Mouse (Mus musculus) left cerebral cortex, adult 2 months (tissue): Measurements from ENCODE around the gene Ifi213. TPM values are rescaled to one million over a fixed set of nuclear protein-coding genes. Genes with fewer than 3 reads are reported as not detected.
"Not testable (repeated sequence)": the region's sequence is repeated elsewhere in the genome, so short reads cannot be mapped to it uniquely, and the experiment has no call there.

ENCODE experiments used
- DNase-seq, 2 experiments: peaks; one replicate each; pipeline ENCODE4 v3.0.0; 2021 to 2022; ENCODE audit warnings: low spot score in 2 of 2, mixed read lengths in 1 of 2; ENCODE audit errors: extremely low spot score in 1 of 2
- H3K27ac ChIP-seq: fragments of 200-600 bp; 2 replicates; pipeline ENCODE4 v1.8.1; 2022
- H3K4me3 ChIP-seq: fragments of 200-600 bp; 2 replicates; pipeline ENCODE4 v1.8.1; 2022
- CTCF ChIP-seq: fragments of 200-600 bp; IDR thresholded peaks from 2 replicates; pipeline ENCODE4 v1.8.1; 2022; ENCODE audit warnings: antibody characterized with exemption, mild to moderate bottlenecking, moderate library complexity
- intact Hi-C: fragments of 180-260 bp; cut with DNase I; formaldehyde crosslinking; loops from one replicate; pipeline ENCODE4 v1.15.1; 2025
- long read RNA-seq, 2 experiments: library from polyadenylated mRNA; stranded (forward); transcript quantifications; one replicate each; pipeline ENCODE4 v2.0.0; 2021; ENCODE audit warnings: borderline mapping rate in 2 of 2
- total RNA-seq, 2 experiments: library from RNA; stranded (reverse); gene quantifications; 2 replicates each; pipeline ENCODE4 v1.2.3; 2021

Gene Ifi213
- total RNA-seq: not detected
- long read RNA-seq, experiment 1: 0 reads
- long read RNA-seq, experiment 2: 0 reads

GRCm38 (mm10) chr1:173598838-173599494 is at the start of gene Ifi213:
TSS of gene Ifi213 (minus strand) at chr1:173599274.
- DNase-seq, H3K4me3 ChIP-seq, intact Hi-C loops, H3K27ac ChIP-seq: not testable (repeated sequence)

- no peak for DNase-seq
Measured at GRCm38 (mm10) chr1:173645393-173645792, 46.3 kb upstream of the Ifi213 start.

DNA sequence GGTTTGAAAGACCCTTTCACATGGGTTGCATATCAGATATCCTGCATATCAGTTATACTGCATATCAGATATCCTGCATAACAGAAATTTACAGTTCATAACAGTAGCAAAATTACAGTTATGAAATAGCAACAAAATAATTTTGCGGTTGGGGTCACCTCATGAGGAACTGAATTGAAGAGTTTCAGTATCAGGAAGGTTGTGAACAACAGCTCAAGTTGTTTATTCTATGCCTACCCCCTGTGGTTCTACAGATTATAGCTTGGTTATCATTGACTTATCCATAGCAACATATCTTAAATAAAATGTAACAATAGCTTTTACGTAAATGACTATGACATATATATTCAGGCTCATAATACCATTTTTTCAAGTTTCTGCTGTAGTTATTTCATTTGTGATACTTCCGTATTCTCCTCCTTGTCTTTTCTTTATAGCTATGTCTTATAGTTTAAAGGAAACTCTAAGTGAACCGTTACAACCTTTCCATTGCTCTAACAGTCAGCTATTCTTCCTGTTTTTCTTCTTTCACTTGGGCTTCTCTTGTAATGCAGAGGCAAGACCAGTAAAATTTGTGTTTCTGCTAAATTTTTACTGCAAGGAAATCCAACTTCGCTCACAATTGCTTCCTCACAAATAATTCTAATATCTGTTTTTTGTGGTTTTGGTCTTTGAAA is 35.0 kb upstream of the Ifi213 start:
- Histone ChIP-seq H3K27ac (no peak overlapping the region), H3K4me3 (no peak overlapping the region)
- no peak for DNase-seq
- intact Hi-C loops: no loop called here
- no peak for TF ChIP-seq CTCF

More at GRCm38 (mm10) chr1:173645393-173645792, 46.3 kb upstream of the Ifi213 start:
- no peak overlapping the region for H3K27ac ChIP-seq
- no peak for TF ChIP-seq CTCF
- H3K4me3 ChIP-seq: no peak overlapping the region
- intact Hi-C loops: no loop called here

DNA sequence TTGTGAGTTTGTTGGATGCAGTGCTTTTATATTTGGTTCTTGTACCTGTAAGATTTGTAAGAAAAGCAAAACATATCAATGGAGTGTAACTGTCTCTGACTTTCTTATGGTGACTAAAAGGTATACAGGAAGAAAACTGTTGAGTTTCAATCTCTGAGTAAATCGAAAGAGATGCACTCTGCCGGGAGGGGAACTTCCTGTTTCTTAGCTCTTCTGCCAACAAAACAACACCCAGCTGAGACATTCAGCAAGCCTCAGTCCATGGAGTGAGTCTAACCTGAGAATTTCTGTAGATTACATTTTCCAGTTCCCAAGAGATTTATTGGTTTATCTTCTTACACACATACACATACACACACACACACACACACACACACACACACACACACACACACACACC is 31.5 kb upstream of the Ifi213 start, which contains the start of gene Ifi209:
Ifi209 (plus strand) TSS at position 296 of the 400 bp plus-strand sequence.
- intact Hi-C loops, H3K4me3 ChIP-seq, H3K27ac ChIP-seq, DNase-seq: not testable (repeated sequence)

GRCm38 (mm10) chr1:173626686-173627085 is 27.6 kb upstream of the Ifi213 start:
- no peak for TF ChIP-seq CTCF
- intact Hi-C loops: no loop called here
- no peak for DNase-seq
- Histone ChIP-seq H3K27ac (no peak overlapping the region), H3K4me3 (no peak overlapping the region)

GRCm38 (mm10) chr1:173624052-173624451 is 25.0 kb upstream of the Ifi213 start:
- TF ChIP-seq CTCF: no peak
- H3K27ac ChIP-seq: no peak overlapping the region
- intact Hi-C loops: no loop called here
- no peak for DNase-seq
- H3K4me3 ChIP-seq: no peak overlapping the region

DNA sequence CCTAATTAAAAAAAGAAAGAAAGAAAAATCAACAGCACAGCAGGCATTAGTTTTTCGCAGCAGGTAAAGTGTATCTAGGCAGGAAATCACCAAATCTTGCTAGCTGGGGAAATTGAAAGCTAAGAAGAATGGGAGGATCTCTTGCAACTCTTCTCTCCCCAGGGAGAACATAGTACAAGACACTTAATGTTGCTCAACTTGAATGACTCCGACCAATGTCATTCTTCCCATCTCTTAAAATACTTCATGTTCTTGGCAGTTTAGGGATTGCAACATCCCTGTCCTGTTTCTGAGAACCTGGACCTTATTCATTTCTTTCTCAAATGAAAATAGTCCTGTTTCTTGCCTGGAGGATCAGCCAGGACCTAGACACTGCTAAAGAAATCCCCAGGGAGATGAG is 23.1 kb upstream of the Ifi213 start:
- intact Hi-C loops, H3K4me3 ChIP-seq, H3K27ac ChIP-seq, DNase-seq: not testable (repeated sequence)

- DNase-seq, intact Hi-C loops, H3K4me3 ChIP-seq, H3K27ac ChIP-seq: not testable (repeated sequence)
Measured at GRCm38 (mm10) chr1:173610291-173610690, 11.2 kb upstream of the Ifi213 start.

DNA sequence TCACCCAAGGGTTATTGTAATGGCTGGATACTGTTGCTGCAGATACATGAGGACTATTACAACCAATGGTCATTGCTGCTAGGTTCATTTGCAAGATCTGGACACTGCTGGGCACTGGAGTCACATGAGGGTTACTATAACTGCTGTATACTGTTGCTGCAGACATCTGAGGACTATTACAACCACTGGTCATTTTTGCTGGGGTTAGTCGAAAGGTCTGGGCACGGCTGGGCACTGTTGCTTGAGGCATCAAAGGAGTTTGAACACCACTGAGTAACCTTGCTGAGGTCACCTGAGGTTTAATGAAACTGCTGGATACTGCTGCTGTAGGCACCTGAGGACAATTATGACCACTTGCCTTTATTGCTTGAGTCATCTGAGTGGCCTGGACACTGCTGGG is 9.4 kb downstream of the Ifi213 start:
- DNase-seq, H3K4me3 ChIP-seq, intact Hi-C loops, H3K27ac ChIP-seq: not testable (repeated sequence)

- no peak overlapping the region for H3K27ac ChIP-seq
- no peak for DNase-seq
- TF ChIP-seq CTCF: no peak
- no peak overlapping the region for H3K4me3 ChIP-seq
- intact Hi-C loops: no loop called here
Measured at GRCm38 (mm10) chr1:173579921-173580585, 19.0 kb downstream of the Ifi213 start.

DNA sequence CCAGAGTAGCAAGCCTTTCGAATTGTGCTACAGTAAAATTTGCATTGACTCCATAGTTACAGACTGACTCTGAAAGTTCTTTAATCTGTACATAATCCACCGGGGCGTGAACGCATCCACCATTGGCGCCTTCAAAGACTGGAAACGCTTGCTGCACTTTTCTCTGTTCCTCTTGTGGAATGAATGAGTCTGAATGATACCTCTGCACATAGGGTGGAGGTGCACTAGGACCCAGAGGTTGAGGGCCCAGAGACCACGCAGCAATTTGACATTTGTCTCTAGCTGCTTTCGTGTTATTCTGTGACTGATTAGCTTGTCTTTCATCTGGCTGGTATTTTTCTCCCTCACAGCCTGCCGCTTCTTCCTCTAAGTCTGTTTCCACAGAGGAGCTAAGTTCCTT is 20.0 kb downstream of the Ifi213 start:
- no peak for TF ChIP-seq CTCF
- Histone ChIP-seq H3K4me3 (no peak overlapping the region), H3K27ac (no peak overlapping the region)
- no peak for DNase-seq
- intact Hi-C loops: no loop called here

- H3K27ac ChIP-seq, intact Hi-C loops, DNase-seq, H3K4me3 ChIP-seq: not testable (repeated sequence)
Measured at GRCm38 (mm10) chr1:173550491-173551050, 48.5 kb downstream of the Ifi213 start.

GRCm38 (mm10) chr1:173548798-173549197 is 50.3 kb downstream of the Ifi213 start:
- H3K4me3 ChIP-seq, H3K27ac ChIP-seq, DNase-seq, intact Hi-C loops: not testable (repeated sequence)

GRCm38 (mm10) chr1:173535791-173536190 is 63.3 kb downstream of the Ifi213 start, which contains the start of gene Ifi214:
TSS of gene Ifi214 (minus strand) at chr1:173535957.
- H3K27ac ChIP-seq, H3K4me3 ChIP-seq, intact Hi-C loops, DNase-seq: not testable (repeated sequence)
